Mouse (Mus musculus) intestine, embryonic 14.5 days (tissue): ENCODE results near the gene Ss18l1. TPM values are rescaled to one million over a fixed set of nuclear protein-coding genes. Genes with fewer than 3 reads are reported as not detected.

Source experiments
- ATAC-seq: fragments of 200-750 bp; cut with Nextera tagmentation; replicated peaks from 2 replicates; pipeline ENCODE4 v1.8.0; 2017; ENCODE audit warnings: low read depth, moderate number of reproducible peaks, moderate TSS enrichment, moderate library complexity; ENCODE audit not compliant: low FRiP score, low TSS enrichment
- DNase-seq: peaks from one replicate; pipeline ENCODE4 v3.0.0-alpha.2; 2018; ENCODE audit warnings: low spot score
- H3K27ac ChIP-seq: fragments of 300-500 bp; sonication (generic); 2 replicates; pipeline ENCODE4 v1.5.1; 2014; ENCODE audit warnings: low read depth, mild to moderate bottlenecking, control low read depth
- H3K27me3 ChIP-seq: fragments of 300-500 bp; sonication (generic); replicated peaks from 2 replicates; pipeline ENCODE4 v1.6.1; 2014; ENCODE audit warnings: low read length, control low read depth; ENCODE audit not compliant: control insufficient read depth, insufficient read depth
- H3K36me3 ChIP-seq: fragments of 300-500 bp; sonication (generic); 2 replicates; pipeline ENCODE4 v1.6.1; 2014; ENCODE audit warnings: low read length, control low read depth; ENCODE audit not compliant: control insufficient read depth, insufficient read depth
- H3K4me1 ChIP-seq: fragments of 300-500 bp; sonication (generic); replicated peaks from 2 replicates; pipeline ENCODE4 v1.6.1; 2014; ENCODE audit warnings: low read length, control low read depth, mixed read lengths; ENCODE audit not compliant: control insufficient read depth, insufficient read depth
- H3K4me2 ChIP-seq: fragments of 300-500 bp; sonication (generic); 2 replicates; pipeline ENCODE4 v1.6.1; 2014; ENCODE audit warnings: low read length
- H3K4me3 ChIP-seq: fragments of 300-500 bp; sonication (generic); 2 replicates; pipeline ENCODE4 v1.5.1; 2014; ENCODE audit warnings: low read depth, low read length, control low read depth, mixed read lengths
- H3K9ac ChIP-seq: fragments of 300-500 bp; sonication (generic); 2 replicates; pipeline ENCODE4 v1.6.1; 2014; ENCODE audit warnings: mild to moderate bottlenecking, low read length
- H3K9me3 ChIP-seq: fragments of 300-500 bp; sonication (generic); 2 replicates; pipeline ENCODE4 v1.6.1; 2016; ENCODE audit warnings: low read length, control low read depth; ENCODE audit not compliant: control insufficient read depth
- WGBS: fragments of 180-500 bp; shearing (Covaris S2); extraction: QIAGEN DNeasy Blood & Tissue Kit; methylation state at CpG from one replicate; pipeline ENCODE4 v1.1.7; 2014; 5-methylcytosine and 5-hydroxymethylcytosine counted together
- polyA plus RNA-seq: library from polyadenylated mRNA; unstranded; fragments of >200 nt; fragmentation: Nextera tagmentation; extraction: Ambion mirVana; gene quantifications from 2 replicates; pipeline ENCODE4 v1.2.1, GENCODE M21; 2014

Gene Ss18l1
- polyA plus RNA-seq, 1 experiment from 2014 or later: 5.0 TPM

DNA sequence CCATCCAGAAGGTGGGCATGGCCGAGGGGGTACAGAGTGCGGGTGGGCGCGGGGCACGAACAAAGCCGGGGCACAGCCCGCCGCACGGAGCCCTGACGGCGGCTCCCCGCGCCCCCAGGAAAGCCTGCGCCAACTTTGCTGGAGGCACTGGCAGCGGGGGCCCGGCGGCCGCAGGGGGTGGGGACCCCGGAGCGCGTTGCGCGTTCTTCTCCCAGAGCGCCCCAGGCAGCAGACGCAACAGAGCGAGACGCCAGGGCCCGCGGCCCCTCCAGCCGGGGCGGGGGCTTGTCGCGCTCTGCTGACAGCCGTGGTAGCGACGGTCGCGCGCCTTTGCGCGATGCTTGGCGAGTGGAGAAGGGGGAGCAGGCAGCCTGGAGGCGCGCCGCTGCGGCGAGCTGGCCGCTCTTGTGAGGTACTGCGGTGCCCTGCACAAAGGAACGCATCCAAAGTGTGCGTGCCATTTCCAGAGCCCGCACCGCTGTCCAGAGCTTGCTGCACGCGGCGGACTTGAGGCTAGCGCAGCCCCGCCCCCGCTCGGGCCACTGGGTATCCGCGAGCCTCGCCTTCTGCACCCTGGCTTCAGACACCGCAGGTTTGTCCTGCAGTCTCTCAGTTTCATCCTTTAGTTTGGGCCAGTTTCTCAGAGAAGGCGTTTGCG, 678 bp downstream of the Ss18l1 start:
- H3K4me2 ChIP-seq: peak overlapping the region; percentile 61
- H3K9me3 ChIP-seq: no peaks in the 10 kb centered on the region
- H3K4me3 ChIP-seq: peak overlapping the region; percentile 85
- H3K4me1 ChIP-seq: peaks cover 19% of the 10 kb centered on the region
- no peaks in the 10 kb centered on the region for H3K27me3 ChIP-seq
- peak; percentile 47 for ATAC-seq
- H3K36me3 ChIP-seq: peaks cover 14% of the 10 kb centered on the region
- WGBS: under 1% methylated on average over 66 of the region's 66 CpGs
- peak; percentile 83 for DNase-seq
- H3K9ac ChIP-seq: peak overlapping the region; percentile 84
- peak overlapping the region; percentile 86 for H3K27ac ChIP-seq

DNA sequence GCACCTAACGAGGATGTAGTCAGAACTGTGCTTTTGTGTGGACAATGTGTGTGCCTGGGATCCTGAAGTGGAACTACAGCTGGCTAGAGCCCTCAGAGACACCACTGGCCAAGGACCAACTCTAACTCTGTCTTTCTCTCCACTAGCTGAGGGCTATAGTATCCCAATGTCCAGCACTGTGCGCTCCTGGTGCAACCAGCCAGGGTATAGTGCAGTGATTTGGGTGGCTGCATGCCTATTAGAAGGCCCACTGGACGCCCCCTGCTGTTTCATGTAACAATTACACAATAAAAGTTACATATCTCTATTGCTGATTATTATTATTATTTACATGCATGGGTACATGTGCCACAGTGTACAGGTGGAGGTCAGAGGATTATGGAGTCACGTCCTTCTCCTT, 3.0 kb downstream of the Ss18l1 start:
- ATAC-seq: no peak
- no peak overlapping the region for H3K4me3 ChIP-seq
- no peak overlapping the region for H3K4me2 ChIP-seq
- H3K36me3 ChIP-seq: no peaks in the 10 kb centered on the region
- H3K27me3 ChIP-seq: no peaks in the 10 kb centered on the region
- H3K9me3 ChIP-seq: no peaks in the 10 kb centered on the region
- no peak overlapping the region for H3K9ac ChIP-seq
- no peak overlapping the region for H3K27ac ChIP-seq
- WGBS: 52% methylated on average over 4 of the region's 4 CpGs
- H3K4me1 ChIP-seq: peaks cover 19% of the 10 kb centered on the region
- peak; percentile 58 for DNase-seq

DNA sequence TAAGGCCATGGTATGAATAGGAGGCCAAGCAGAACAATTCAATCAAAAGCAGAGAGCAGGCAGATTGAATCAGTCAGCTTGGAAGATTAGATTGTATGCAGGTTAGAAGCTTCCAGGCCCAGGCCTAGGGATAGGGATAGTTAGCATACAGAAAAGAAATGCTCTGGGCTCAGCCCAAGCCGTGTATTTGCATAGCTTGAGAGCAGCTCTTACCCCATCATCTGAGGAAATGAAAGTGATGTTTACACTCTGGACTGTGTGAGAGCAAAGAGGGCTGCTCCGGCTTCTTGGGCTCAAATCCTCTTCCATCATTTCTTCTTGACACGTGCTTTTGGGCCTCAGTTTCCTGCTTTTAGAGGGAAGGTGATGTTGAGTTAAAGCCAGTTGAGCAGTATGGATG, 5.3 kb downstream of the Ss18l1 start:
- no peak overlapping the region for H3K4me2 ChIP-seq
- WGBS: 86% methylated on average over 3 of the region's 3 CpGs

DNA sequence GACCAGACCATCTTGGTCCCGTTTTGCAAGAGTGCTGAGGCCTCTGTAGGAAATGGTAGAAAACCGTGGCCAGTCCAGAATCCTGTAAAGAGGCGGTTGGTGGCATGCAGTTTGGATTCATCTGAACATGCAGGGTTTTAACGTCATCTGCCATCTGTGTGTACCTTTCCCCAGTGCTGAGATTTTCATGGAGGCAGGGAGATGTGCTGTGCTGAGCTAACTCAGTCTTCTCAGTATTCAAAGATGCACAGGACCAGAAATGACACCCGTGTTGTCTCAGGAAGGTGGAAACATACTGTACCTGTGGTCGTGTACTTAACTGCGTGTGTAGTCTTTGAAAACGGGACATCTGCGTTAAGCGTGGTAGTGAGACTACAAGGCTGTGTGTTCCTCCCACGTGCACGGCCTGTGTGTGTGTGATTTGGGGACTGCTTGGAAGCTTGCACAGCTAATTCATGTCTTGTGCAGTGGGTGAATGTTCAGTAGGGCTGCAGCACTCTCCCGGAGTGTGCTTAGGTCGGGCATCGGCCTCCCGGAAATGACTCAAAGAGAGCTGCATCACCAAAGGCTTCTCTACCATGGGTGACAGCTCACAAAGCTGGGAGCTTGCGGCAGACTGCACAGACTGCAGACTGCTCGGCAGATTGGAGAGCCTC, 5.8 kb downstream of the Ss18l1 start:
- H3K9ac ChIP-seq: no peak overlapping the region
- no peaks in the 10 kb centered on the region for H3K9me3 ChIP-seq
- 0 out of 2 replicates have a peak, but pooled peaks cover 5% of the 10 kb centered on the region for H3K36me3 ChIP-seq
- H3K4me3 ChIP-seq: no peak overlapping the region
- H3K27ac ChIP-seq: no peak overlapping the region
- 92% methylated on average over 18 of the region's 18 CpGs for WGBS
- no peaks in the 10 kb centered on the region for H3K27me3 ChIP-seq
- no peak for ATAC-seq
- peaks cover 11% of the 10 kb centered on the region; the same call in 1 of the 2 replicates for H3K4me1 ChIP-seq
- no peak for DNase-seq
- H3K4me2 ChIP-seq: no peak overlapping the region

More for the DNA sequence above, 5.3 kb downstream of the Ss18l1 start:
- Histone ChIP-seq H3K9me3 (no peaks in the 10 kb centered on the region), H3K27me3 (no peaks in the 10 kb centered on the region), H3K9ac (no peak overlapping the region), H3K4me1 (peaks cover 11% of the 10 kb centered on the region; the same call in 1 of the 2 replicates), H3K27ac (no peak overlapping the region), H3K36me3 (no peaks in the 10 kb centered on the region), H3K4me3 (no peak overlapping the region)
- ATAC-seq (no peak), DNase-seq (no peak)

DNA sequence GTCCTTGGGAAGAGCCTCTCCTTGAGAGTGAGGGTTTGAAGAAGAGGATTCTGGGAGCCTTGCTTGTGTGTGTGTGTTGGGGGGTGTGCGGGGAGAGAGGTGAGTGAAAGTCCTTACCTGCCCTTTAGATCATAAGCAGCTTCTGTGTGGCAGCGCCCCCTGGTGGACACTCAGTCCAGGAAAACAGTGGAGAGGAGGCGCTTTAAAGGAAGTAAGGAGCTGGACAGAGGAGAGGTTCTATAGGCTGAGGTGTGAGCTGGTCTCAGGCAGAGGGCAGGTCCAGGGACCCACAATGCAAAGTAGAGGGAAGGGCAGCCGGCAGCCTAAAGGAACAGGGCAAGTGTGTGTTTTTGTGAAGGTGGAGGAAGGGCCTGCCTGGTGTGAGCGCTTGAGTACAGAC, 8.7 kb downstream of the Ss18l1 start:
- Histone ChIP-seq H3K4me3 (no peak overlapping the region), H3K27ac (no peak overlapping the region), H3K27me3 (no peaks in the 10 kb centered on the region), H3K4me2 (no peak overlapping the region), H3K36me3 (peaks cover 19% of the 10 kb centered on the region), H3K9me3 (no peaks in the 10 kb centered on the region), H3K4me1 (0 out of 2 replicates have a peak, but pooled peaks cover 3% of the 10 kb centered on the region), H3K9ac (no peak overlapping the region)
- ATAC-seq (0 out of 2 replicates have a peak, but pooled peaks have one; percentile 34), DNase-seq (peak; percentile 95)
- 28% methylated on average over 5 of the region's 5 CpGs for WGBS

DNA sequence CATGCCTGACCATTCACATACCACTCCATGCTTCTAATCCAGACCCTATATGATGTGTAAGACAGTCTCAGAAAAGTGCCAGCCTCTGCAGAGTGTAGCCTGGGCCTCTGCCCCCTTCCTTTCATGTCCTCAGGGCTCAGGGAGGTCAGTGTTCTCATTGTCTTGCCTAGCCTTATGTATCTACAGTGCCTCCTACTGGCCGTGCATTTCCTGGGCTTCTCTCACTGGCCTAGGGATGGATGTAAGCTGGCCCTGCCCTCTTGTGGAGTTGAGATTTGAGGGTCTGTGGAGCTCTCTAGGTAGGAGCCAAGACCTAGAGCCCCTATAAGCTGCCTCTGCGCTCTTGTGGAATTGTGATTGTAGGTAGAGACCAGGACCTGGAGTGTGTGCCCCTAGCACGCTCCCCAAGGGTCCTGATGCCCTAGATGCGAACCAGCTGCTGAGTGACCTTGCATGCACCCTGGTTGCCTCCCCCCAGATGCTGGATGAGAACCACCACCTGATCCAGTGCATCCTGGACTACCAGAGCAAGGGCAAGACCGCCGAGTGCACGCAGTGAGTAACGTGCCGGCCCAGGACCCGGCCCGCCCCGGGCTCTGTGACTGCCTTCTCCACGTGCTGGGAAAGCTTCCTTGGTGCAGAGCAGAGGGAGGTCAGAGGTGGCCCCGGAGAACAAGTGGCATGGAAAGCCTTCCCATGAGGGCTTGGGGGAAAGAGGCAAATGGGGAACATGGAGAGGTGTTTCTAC, 9.9 kb downstream of the Ss18l1 start:
- 87% methylated on average over 14 of the region's 14 CpGs for WGBS
- H3K36me3 ChIP-seq: peaks cover 31% of the 10 kb centered on the region
- no peak overlapping the region for H3K4me2 ChIP-seq
- no peaks in the 10 kb centered on the region for H3K27me3 ChIP-seq
- H3K27ac ChIP-seq: no peak overlapping the region
- no peak overlapping the region for H3K4me3 ChIP-seq
- DNase-seq (no peak), ATAC-seq (no peak)
- H3K9ac ChIP-seq: no peak overlapping the region
- H3K4me1 ChIP-seq: 0 out of 2 replicates have a peak, but pooled peaks cover 3% of the 10 kb centered on the region
- H3K9me3 ChIP-seq: no peaks in the 10 kb centered on the region

DNA sequence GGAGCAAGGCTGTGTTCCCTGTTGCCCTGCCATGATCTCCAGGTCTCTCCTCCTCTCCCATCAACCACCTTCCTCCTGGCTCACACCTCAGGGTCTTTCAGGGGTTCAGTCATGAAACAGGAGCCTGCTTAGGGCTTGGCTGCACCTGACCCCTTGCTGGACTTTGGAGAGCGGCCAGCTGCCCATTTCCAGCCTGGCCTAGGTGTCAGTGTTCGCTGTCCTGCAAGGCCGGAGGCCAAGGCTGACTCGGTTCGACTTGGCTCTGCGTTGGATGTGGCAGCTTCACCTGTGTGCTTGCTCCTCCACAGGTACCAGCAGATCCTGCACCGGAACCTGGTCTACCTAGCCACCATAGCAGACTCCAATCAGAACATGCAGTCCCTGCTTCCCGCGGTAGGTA, 10.7 kb downstream of the Ss18l1 start:
- Histone ChIP-seq H3K9me3 (no peaks in the 10 kb centered on the region), H3K9ac (no peak overlapping the region), H3K4me3 (no peak overlapping the region), H3K36me3 (peaks cover 39% of the 10 kb centered on the region), H3K27ac (no peak overlapping the region), H3K4me1 (0 out of 2 replicates have a peak, but pooled peaks cover 3% of the 10 kb centered on the region), H3K4me2 (no peak overlapping the region), H3K27me3 (no peaks in the 10 kb centered on the region)
- no peak for DNase-seq
- no peak for ATAC-seq
- WGBS: 97% methylated on average over 9 of the region's 9 CpGs

DNA sequence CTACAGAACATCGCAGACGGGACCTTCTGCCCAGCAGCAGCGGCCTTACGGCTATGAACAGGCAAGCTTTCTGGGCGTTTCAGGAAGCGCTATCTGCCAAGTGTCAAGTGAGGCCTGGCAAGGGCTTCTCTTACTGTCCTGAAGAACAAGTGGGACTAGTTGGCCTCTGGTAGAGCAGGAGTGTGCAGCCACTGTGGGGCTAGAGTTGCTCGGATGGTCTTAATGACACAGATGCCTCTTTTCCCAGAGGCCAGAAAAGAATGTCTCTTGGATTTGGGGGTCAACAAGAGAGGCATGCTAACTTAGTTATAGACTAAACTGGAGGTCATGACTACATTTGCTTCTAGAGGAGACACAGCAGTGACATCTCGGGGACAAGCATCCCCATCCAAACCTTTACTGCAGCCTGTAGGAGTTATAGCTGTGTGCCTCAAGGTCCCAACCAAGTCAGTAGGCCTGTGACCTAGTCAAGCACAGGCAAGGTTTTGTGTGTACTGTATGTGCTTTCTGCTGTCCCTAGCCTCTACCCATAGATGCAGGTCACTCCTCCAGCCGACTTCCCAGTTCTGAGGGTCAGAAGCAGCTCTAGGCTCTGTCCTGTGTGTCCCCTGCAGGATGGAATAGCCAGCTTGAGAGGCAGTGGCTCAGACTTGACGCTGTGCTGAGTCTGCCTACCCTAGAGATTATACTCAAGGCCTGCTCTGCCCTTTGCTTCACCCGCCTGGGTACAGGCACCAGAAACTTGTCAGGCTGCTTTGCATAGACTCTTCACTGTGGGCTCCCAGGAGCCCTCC, 21.2 kb downstream of the Ss18l1 start:
- Histone ChIP-seq H3K27me3 (no peaks in the 10 kb centered on the region), H3K4me1 (no peaks in the 10 kb centered on the region), H3K4me3 (no peak overlapping the region), H3K27ac (no peak overlapping the region), H3K9ac (no peak overlapping the region), H3K9me3 (no peaks in the 10 kb centered on the region), H3K4me2 (no peak overlapping the region), H3K36me3 (peaks cover 58% of the 10 kb centered on the region)
- DNase-seq (no peak), ATAC-seq (no peak)
- WGBS: 93% methylated on average over 11 of the region's 11 CpGs
